In the genomic region with DNA sequence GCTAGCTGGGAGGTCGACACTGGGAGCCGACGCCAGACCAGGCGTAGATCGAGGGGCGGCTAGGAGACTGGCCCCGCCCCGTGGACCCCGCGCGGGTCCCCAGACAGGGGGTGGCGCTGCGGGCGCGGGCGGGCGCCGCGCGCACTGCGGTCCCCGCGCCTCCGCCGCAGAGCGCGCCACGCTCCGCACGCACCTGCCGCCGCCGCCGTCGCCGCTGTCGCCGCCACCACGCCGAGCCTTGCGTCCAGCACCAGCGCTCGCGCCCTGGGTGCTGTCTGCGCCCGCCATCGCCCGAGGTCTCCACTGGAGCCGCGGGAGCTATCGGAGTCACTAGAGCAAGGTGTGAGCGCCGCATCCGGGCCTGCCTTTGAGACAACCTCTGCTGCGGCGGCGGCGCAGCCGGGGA, we compare ENCODE assay signal across 8 mouse cellular contexts. TPM values are rescaled to one million over a fixed set of nuclear protein-coding genes. Genes with fewer than 3 reads are reported as not detected.
DNase-seq lines count a peak whose midpoint lies in the region; ATAC-seq and TF ChIP-seq lines count a peak whose summit lies in the region.

Gene Rnf208, plus strand, starts transcription at position 155 of the 406 bp plus-strand sequence.
Gene Cysrt1, minus strand, starts transcription at position 352 of the 406 bp plus-strand sequence.

- intact Hi-C loops in heart, postnatal 36 days (cut with DNase I): no loop called here

- no peaks in the 10 kb centered on the region for H3K9me3 ChIP-seq in heart, embryonic 10.5 days
- H3K9me3 ChIP-seq in hindbrain, embryonic 13.5 days: no peaks in the 10 kb centered on the region
- H3K9me3 ChIP-seq in midbrain, embryonic 11.5 days (ENCODE audit: control insufficient read depth, low read length): no peaks in the 10 kb centered on the region

- H3K4me3 ChIP-seq in heart, embryonic 10.5 days: peak within 1 kb of the TSS; percentile 70
- H3K4me3 ChIP-seq in thymus, adult 2 months (ENCODE audit: control insufficient read depth, insufficient read depth, low read length): peak within 1 kb of the TSS; percentile 42
- peak within 1 kb of the TSS; percentile 70 for H3K4me3 ChIP-seq in hindbrain, embryonic 13.5 days
- peak within 1 kb of the TSS; percentile 43 for H3K4me3 ChIP-seq in midbrain, embryonic 11.5 days (ENCODE audit: low read depth, low read length)

- TF ChIP-seq POLR2A in thymus, adult 2 months (IDR thresholded peaks at IDR 0.05; ENCODE audit: control insufficient read depth, extremely low read depth, insufficient read depth, low read length, poor library complexity): no peak

- peak within 1 kb of the TSS; percentile 81 for H3K27ac ChIP-seq in heart, embryonic 10.5 days
- no peak within 1 kb of the TSS for H3K27ac ChIP-seq in thymus, adult 2 months (ENCODE audit: control insufficient read depth, insufficient read depth, low read length)
- H3K27ac ChIP-seq in hindbrain, embryonic 13.5 days: peak within 1 kb of the TSS; percentile 78
- H3K27ac ChIP-seq in midbrain, embryonic 11.5 days (ENCODE audit: low read depth, low read length): no peak within 1 kb of the TSS

- peak within 1 kb of the TSS; percentile 90 for H3K9ac ChIP-seq in hindbrain, embryonic 13.5 days
- peak within 1 kb of the TSS; percentile 57 for H3K9ac ChIP-seq in midbrain, embryonic 11.5 days (ENCODE audit: low read length)

- peak within 1 kb of the TSS; percentile 89 for H3K4me2 ChIP-seq in hindbrain, embryonic 13.5 days
- peak within 1 kb of the TSS; percentile 63 for H3K4me2 ChIP-seq in midbrain, embryonic 11.5 days

- peaks cover 19% of the 10 kb centered on the region; the same call in 1 of the 2 replicates for H3K36me3 ChIP-seq in heart, embryonic 10.5 days
- H3K36me3 ChIP-seq in thymus, adult 2 months (ENCODE audit: control insufficient read depth, insufficient read depth, low read length): no peaks in the 10 kb centered on the region
- peaks cover 26% of the 10 kb centered on the region for H3K36me3 ChIP-seq in hindbrain, embryonic 13.5 days
- H3K36me3 ChIP-seq in midbrain, embryonic 11.5 days (ENCODE audit: control insufficient read depth, insufficient read depth, low read length): no peaks in the 10 kb centered on the region

- ATAC-seq in hindbrain, embryonic 13.5 days (ENCODE audit: low FRiP score): peak; percentile 52
- ATAC-seq in midbrain, embryonic 11.5 days (ENCODE audit: low FRiP score): peak; percentile 62

- under 1% methylated on average over 59 of the region's 59 CpGs for WGBS in heart, embryonic 10.5 days
- under 1% methylated on average over 59 of the region's 59 CpGs for WGBS in thymus, adult 2 months
- WGBS in hindbrain, embryonic 13.5 days: 0% methylated on average over 45 of the region's 59 CpGs
- WGBS in midbrain, embryonic 11.5 days: under 1% methylated on average over 24 of the region's 59 CpGs

- peaks cover 30% of the 10 kb centered on the region for H3K4me1 ChIP-seq in heart, embryonic 10.5 days
- H3K4me1 ChIP-seq in thymus, adult 2 months (replicated peaks; ENCODE audit: control insufficient read depth, insufficient read depth, low read length): peaks cover 20% of the 10 kb centered on the region
- H3K4me1 ChIP-seq in hindbrain, embryonic 13.5 days (replicated peaks): peaks cover 42% of the 10 kb centered on the region
- peaks cover 18% of the 10 kb centered on the region for H3K4me1 ChIP-seq in midbrain, embryonic 11.5 days (ENCODE audit: control insufficient read depth, insufficient read depth, low read length)

- no peak for DNase-seq in heart, embryonic 10.5 days (ENCODE audit: low spot score)
- DNase-seq in heart, postnatal 36 days: no peak
- no peak for DNase-seq in thymus, adult 2 months
- DNase-seq in thymus, adult 18-20 months: no peak
- DNase-seq in midbrain, embryonic 11.5 days (ENCODE audit: low spot score, missing footprints): peak; percentile 88
- DNase-seq in thymus, postnatal 14 days: peak; percentile 50
- DNase-seq in layer of hippocampus, adult 9-11 months: no peak

- H3K27me3 ChIP-seq in heart, embryonic 10.5 days (ENCODE audit: insufficient read depth, poor library complexity, severe bottlenecking): peaks cover 46% of the 10 kb centered on the region
- peaks cover 12% of the 10 kb centered on the region for H3K27me3 ChIP-seq in thymus, adult 2 months (ENCODE audit: control insufficient read depth, insufficient read depth, low read length)
- H3K27me3 ChIP-seq in hindbrain, embryonic 13.5 days: peaks cover 22% of the 10 kb centered on the region
- peaks cover 6% of the 10 kb centered on the region for H3K27me3 ChIP-seq in midbrain, embryonic 11.5 days (ENCODE audit: control insufficient read depth, insufficient read depth, low read length)

- TF ChIP-seq CTCF in thymus, adult 2 months (IDR thresholded peaks at IDR 0.05; ENCODE audit: borderline replicate concordance, control insufficient read depth, extremely low read depth, insufficient read depth, low read length, poor library complexity): no peak

RNA-seq across cellular contexts. Expression of gene Rnf208, which starts in this region (rescaled TPM):
- 6.4 and 9.1 TPM in 2 replicates for polyA plus RNA-seq in heart, embryonic 10.5 days (2016; fragmentation: Nextera tagmentation; extraction: Ambion mirVana)
- under 1 TPM; 0.27 to 0.44 TPM for total RNA-seq in heart, postnatal 36 days (2021)
- polyA plus RNA-seq in thymus, adult 2 months (2012; rRNA removed): 3.6 and 4.5 TPM in 2 replicates
- 90.3 and 92.4 TPM in 2 replicates for polyA plus RNA-seq in hindbrain, embryonic 13.5 days (2015; fragmentation: Nextera tagmentation; extraction: Ambion mirVana)
- polyA plus RNA-seq in midbrain, embryonic 11.5 days (2014; fragmentation: Nextera tagmentation; extraction: Ambion mirVana): 24.4 and 26.9 TPM in 2 replicates

RNA-seq across cellular contexts. Expression of gene Cysrt1, which starts in this region (rescaled TPM):
- not detected in 2 replicates for polyA plus RNA-seq in heart, embryonic 10.5 days (2016; fragmentation: Nextera tagmentation; extraction: Ambion mirVana)
- total RNA-seq in heart, postnatal 36 days (2021): not detected
- 1.6 and 2.1 TPM in 2 replicates for polyA plus RNA-seq in thymus, adult 2 months (2012; rRNA removed)
- 0.26 TPM in 1 of 2 replicates, not detected in the other for polyA plus RNA-seq in hindbrain, embryonic 13.5 days (2015; fragmentation: Nextera tagmentation; extraction: Ambion mirVana)
- 0.32 TPM in 1 of 2 replicates, not detected in the other for polyA plus RNA-seq in midbrain, embryonic 11.5 days (2014; fragmentation: Nextera tagmentation; extraction: Ambion mirVana)

Comparison
In these comparisons a context has a peak if more than half of its experiments do, and no peak if none do; other contexts are left out.
1. DNase-seq: peak in midbrain, embryonic 11.5 days (single experiment) and thymus, postnatal 14 days (single experiment); none in heart, embryonic 10.5 days (single experiment), heart, postnatal 36 days (0 of 2), thymus, adult 2 months (single experiment), thymus, adult 18-20 months (0 of 2) and layer of hippocampus, adult 9-11 months (single experiment).
2. H3K27ac ChIP-seq: peak in heart, embryonic 10.5 days (single experiment) and hindbrain, embryonic 13.5 days (single experiment); none in thymus, adult 2 months (single experiment) and midbrain, embryonic 11.5 days (single experiment).
3. Peak in every context shown above with its lines, with median percentiles within 50 percentile points of each other: H3K4me3 ChIP-seq.